Mouse (Mus musculus) kidney, adult 2 months (tissue): Measurements from ENCODE around the gene Gprin1.

ENCODE experiments used
- CTCF ChIP-seq: fragments of 200-500 bp; conservative IDR thresholded peaks from 2 replicates; pipeline ENCODE4 v1.5.1; 2011; ENCODE audit warnings: low read depth, mild to moderate bottlenecking, control low read depth, low read length, moderate library complexity, mixed read lengths; ENCODE audit not compliant: insufficient read depth, insufficient read length
- POLR2A ChIP-seq: fragments of 200-500 bp; IDR thresholded peaks from one replicate; pipeline ENCODE4 v1.6.1; 2011; ENCODE audit warnings: low read depth, low read length, control low read depth

- TF ChIP-seq CTCF (no peak), POLR2A (no peak)
Observed at GRCm38 (mm10) chr13:54757093-54757830, 7.6 kb upstream of the Gprin1 start.
